Mouse (Mus musculus) monocyte, adult 2 months (primary cell): ENCODE data around the gene Cd209a.
A peak's percentile ranks its signal among the peaks of the same experiment; 100 is the strongest.
"Not testable (repeated sequence)": the region's sequence is repeated elsewhere in the genome, so short reads cannot be mapped to it uniquely, and the experiment has no call there.

ENCODE experiments used
- DNase-seq, 2 experiments: peaks; one replicate each; pipeline ENCODE4 v3.0.0; 2022; ENCODE audit warnings: low spot score in 2 of 2, low read depth in 1 of 2

The Cd209a gene

GRCm38 (mm10) chr8:3748761-3749160 lies at the start of gene Cd209a:
Cd209a (minus strand) TSS chr8:3748984.
- no peak for DNase-seq

- not testable (repeated sequence) for DNase-seq
These were observed 19.9 kb upstream of the Cd209a start for GRCm38 (mm10) chr8:3768641-3769040.

- DNase-seq = peak in 1 of 2 experiments; percentile 15
These were observed 5.6 kb upstream of the Cd209a start for GRCm38 (mm10) chr8:3754261-3754850.

- DNase-seq = no peak
These were observed 11.8 kb downstream of the Cd209a start for GRCm38 (mm10) chr8:3736947-3737346.

DNA sequence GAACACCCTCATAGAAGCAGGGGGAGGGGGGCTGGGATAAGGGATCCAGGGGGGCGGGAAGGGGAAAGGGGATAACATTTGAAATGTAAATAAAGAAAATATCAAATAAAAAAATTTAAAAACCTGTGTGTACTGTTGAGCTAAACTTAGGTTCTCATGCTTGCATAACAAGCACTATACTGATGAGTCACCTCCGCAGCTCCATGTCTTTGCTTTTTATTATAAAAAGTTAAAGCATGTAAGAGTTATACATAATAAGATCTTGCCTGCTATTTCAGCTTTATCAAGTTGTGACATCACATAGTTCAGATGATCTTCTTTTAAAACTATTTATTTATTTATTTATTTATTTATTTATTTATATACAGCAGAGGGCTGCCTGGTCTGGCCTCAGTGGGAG lies 13.2 kb downstream of the Cd209a start:
- no peak for DNase-seq

GRCm38 (mm10) chr8:3734084-3734483 lies 14.7 kb downstream of the Cd209a start:
- DNase-seq = no peak

DNA sequence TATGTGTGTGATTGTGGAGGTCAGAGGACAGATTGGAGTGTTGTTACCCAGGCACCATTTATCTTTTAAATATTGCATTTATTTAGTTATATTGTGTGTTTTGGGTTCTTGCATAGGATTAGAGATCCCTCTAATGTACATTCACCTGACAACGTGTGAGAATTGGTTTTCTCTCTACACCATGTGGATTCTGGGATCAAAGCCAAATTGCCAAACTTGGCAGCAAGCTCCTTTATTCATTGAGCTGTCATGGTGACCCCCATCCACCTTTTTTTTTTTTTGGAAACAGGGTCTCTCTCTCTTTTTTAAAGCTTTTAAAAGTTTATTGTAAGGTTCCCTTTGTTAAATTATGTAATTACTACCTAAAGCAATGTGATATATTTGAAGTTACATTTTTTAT lies 27.7 kb downstream of the Cd209a start:
- DNase-seq = no peak

- no peak for DNase-seq
These were observed 28.2 kb downstream of the Cd209a start, which contains the start of gene Clec4g for GRCm38 (mm10) chr8:3720551-3720950. Clec4g (minus strand) TSS chr8:3720651.

GRCm38 (mm10) chr8:3718559-3718958 lies 30.2 kb downstream of the Cd209a start:
- DNase-seq = peak; percentile 54 to 69

GRCm38 (mm10) chr8:3717321-3717954 lies 31.3 kb downstream of the Cd209a start:
- DNase-seq = no peak

DNA sequence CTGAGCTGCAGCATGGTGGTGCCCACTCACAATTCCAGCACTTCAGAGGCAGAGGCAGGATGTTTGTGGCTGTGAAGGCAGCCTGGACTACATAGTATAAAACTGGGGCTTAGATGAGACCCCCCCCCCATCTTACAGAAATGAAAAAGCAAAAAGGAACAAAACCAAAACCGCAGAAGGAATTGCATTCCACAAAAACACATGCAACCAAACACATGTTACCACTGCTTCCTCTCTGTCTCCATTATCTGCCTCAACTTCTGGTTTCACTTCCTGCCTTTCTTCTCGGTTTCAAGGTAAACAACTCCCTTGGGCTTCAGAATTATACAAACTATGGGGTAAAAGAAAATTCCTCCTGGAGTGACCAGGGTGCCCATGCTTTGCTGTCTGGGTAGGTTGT lies 37.1 kb downstream of the Cd209a start:
- DNase-seq = peak in 1 of 2 experiments; percentile 17

GRCm38 (mm10) chr8:3710312-3710711 lies 38.5 kb downstream of the Cd209a start:
- DNase-seq = no peak

DNA sequence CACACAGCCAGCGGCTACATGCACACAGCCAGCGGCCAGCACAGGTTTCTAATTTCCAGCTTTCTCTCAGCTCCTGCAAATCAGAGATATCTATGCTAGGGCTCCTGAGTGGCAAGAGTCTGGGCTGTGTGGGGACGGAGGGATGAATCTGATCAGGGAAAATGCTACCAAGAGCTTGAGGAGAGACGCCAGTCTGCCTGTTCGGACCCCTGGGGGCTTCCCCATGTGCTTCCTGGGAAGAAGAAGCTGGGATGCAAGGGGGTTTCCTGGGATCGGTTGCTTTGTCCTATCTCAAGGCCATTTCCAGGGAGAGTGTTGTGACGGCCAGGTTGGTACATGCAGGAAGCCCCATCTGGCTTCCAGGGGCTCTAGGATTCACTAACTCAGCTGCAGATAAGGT lies 41.2 kb downstream of the Cd209a start:
- no peak for DNase-seq

GRCm38 (mm10) chr8:3705711-3706110 lies 43.1 kb downstream of the Cd209a start:
- no peak for DNase-seq

- DNase-seq = no peak
These were observed 47.3 kb downstream of the Cd209a start for GRCm38 (mm10) chr8:3701491-3701890.

GRCm38 (mm10) chr8:3694121-3694520 lies 54.7 kb downstream of the Cd209a start, which contains the start of gene Fcer2a:
Fcer2a (minus strand) TSS chr8:3694175.
- no peak for DNase-seq
